Mouse (Mus musculus) ES-E14 (cell line): ENCODE data around the gene Stpg2. TPM values are rescaled to one million over a fixed set of nuclear protein-coding genes. Genes with fewer than 3 reads are reported as not detected.

ENCODE experiments used
- DNase-seq: peaks from one replicate; pipeline ENCODE4 v3.0.0-alpha.2; 2013; ENCODE audit warnings: low read depth, low spot score
- H3K27ac ChIP-seq: 2 replicates; pipeline ENCODE4 v1.5.1; 2012; ENCODE audit warnings: low read depth, mild to moderate bottlenecking, low read length, moderate library complexity, mixed read lengths; ENCODE audit not compliant: poor library complexity, insufficient read depth, severe bottlenecking
- H3K36me3 ChIP-seq: 2 replicates; pipeline ENCODE4 v1.6.1; 2012; ENCODE audit warnings: mild to moderate bottlenecking, low read length, moderate library complexity, mixed read lengths; ENCODE audit not compliant: control insufficient read depth, poor library complexity, insufficient read depth, severe bottlenecking
- H3K4me1 ChIP-seq, 2 experiments: fragments of 150-350 bp in 1 of 2; sonication (generic) in 1 of 2; 2 replicates each; pipeline ENCODE4 v1.6.1; 2012; ENCODE audit warnings: low read length in 2 of 2, mild to moderate bottlenecking in 1 of 2, mixed read lengths in 1 of 2; ENCODE audit not compliant: control insufficient read depth in 2 of 2, insufficient read depth in 2 of 2, poor library complexity in 1 of 2
- H3K4me3 ChIP-seq, 2 experiments: fragments of 150-350 bp in 1 of 2; sonication (generic) in 1 of 2; 2 replicates each; pipeline ENCODE4 v1.5.1; 2012; ENCODE audit warnings: low read length in 2 of 2, low read depth in 1 of 2, mild to moderate bottlenecking in 1 of 2, mixed read lengths in 1 of 2; ENCODE audit not compliant: insufficient read depth in 1 of 2, poor library complexity in 1 of 2, severe bottlenecking in 1 of 2
- H3K9ac ChIP-seq: 2 replicates; pipeline ENCODE4 v1.6.1; 2012; ENCODE audit warnings: low read depth, mild to moderate bottlenecking, low read length, mixed read lengths; ENCODE audit not compliant: poor library complexity, insufficient read depth, severe bottlenecking
- H3K9me3 ChIP-seq: fragments of 150-350 bp; sonication (generic); 2 replicates; pipeline ENCODE4 v1.6.1; 2012; ENCODE audit warnings: low read depth, mild to moderate bottlenecking, low read length; ENCODE audit not compliant: control insufficient read depth, insufficient read depth
- CHD2 ChIP-seq: IDR thresholded peaks from 2 replicates; pipeline ENCODE4 v1.6.1; 2014; ENCODE audit warnings: mild to moderate bottlenecking, low read depth, low read length, inconsistent platforms
- HCFC1 ChIP-seq: IDR thresholded peaks from 2 replicates; pipeline ENCODE4 v1.6.1; 2012; ENCODE audit warnings: low read length, inconsistent platforms, borderline replicate concordance; ENCODE audit not compliant: insufficient read depth
- MAFK ChIP-seq: IDR thresholded peaks from 2 replicates; pipeline ENCODE4 v1.6.1; 2014; ENCODE audit warnings: mild to moderate bottlenecking, low read depth, low read length, inconsistent platforms; ENCODE audit not compliant: insufficient read depth
- ZC3H11A ChIP-seq: IDR thresholded peaks from 2 replicates; pipeline ENCODE4 v1.6.1; 2012; ENCODE audit warnings: low read depth, mild to moderate bottlenecking, inconsistent platforms, low read length, borderline replicate concordance
- ZNF384 ChIP-seq: IDR thresholded peaks from 2 replicates; pipeline ENCODE4 v1.6.1; 2012; ENCODE audit warnings: low read depth, low read length, inconsistent platforms
- in situ Hi-C, 2 experiments: fragments of 600-800 bp; cut with MboI; formaldehyde crosslinking; loops; one replicate each; pipeline ENCODE4 v1.15.1; 2025; ENCODE audit warnings: low sequenced_read_pairs in 2 of 2, inconsistent platforms in 1 of 2; ENCODE audit not compliant: unreplicated experiment in 2 of 2
- total RNA-seq: library from RNA; depleted of rRNA; stranded (reverse); fragments of 300-350 nt; gene quantifications from 2 replicates; pipeline ENCODE4 v1.2.3, GENCODE M21; 2012; rRNA removed

The Stpg2 gene
- 0.16 TPM in 1 of 2 replicates, not detected in the other for total RNA-seq

DNA sequence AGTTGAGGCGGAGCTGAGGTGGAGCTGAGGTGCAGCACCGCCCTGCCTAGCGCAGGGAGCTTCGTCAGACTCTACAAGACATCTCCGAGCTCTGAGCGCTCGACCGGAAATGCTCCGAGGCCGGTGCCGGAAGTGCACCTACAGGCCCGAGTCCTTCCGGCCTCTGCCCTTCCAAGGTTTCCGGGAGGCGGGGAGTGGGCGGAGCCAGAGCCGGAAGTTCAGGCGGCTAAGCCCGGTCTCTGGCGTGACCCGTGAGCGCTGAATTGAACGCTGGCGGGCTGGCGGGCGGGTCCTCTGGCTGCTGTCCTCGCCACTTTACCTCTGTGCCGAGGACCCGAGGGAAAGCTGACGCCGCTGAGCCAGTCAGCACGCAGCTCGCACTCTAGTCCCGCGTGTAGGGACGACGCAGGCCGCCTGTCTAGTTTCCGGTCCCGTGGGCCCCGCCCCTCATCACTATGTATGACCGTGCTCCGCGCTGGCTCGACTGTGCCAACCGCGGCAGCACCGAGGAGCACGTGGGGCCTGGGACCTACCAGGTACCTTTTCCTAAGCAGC lies at the start of gene Stpg2:
Stpg2 (plus strand) TSS at position 251 of the 555 bp plus-strand sequence.
- H3K9ac ChIP-seq: peak within 1 kb of the TSS; percentile 66
- no peaks in the 10 kb centered on the region for H3K4me1 ChIP-seq
- no peaks in the 10 kb centered on the region for H3K36me3 ChIP-seq
- no peaks in the 10 kb centered on the region for H3K9me3 ChIP-seq
- DNase-seq: peak; percentile 63
- in situ Hi-C loops: no loop called here
- H3K4me3 ChIP-seq: peak within 1 kb of the TSS; percentile 71 to 77
- TF ChIP-seq ZNF384 (no peak), HCFC1 (peak; percentile 64; the same call in 1 of the 2 replicates)
- H3K27ac ChIP-seq: peak within 1 kb of the TSS; percentile 88; the same call in 1 of the 2 replicates

DNA sequence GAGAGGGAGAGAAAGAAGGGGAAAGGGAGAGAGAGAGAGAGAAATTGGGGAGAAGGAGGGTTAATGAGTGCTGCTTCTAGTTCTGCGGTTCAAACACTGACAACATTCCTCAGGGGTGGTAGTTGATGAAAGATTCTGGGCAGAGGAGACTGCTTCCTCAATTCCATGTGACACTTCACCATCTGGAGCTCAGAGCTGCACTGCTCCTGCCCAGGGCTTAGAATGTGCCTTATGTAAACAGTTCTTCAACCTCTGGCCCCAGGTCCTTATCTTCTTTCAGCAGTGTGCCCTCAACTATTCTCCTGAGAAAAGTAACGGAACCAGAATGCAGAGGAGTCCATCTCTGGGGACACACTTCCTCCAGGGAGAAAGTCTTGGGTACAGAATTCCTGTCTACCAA lies 43.3 kb upstream of the Stpg2 start:
- in situ Hi-C loops: no loop called here
- no peaks in the 10 kb centered on the region for H3K9me3 ChIP-seq
- DNase-seq: no peak
- no peak overlapping the region for H3K4me3 ChIP-seq
- H3K36me3 ChIP-seq: no peaks in the 10 kb centered on the region
- no peak overlapping the region for H3K9ac ChIP-seq
- TF ChIP-seq MAFK (no peak), HCFC1 (no peak), ZC3H11A (no peak)
- no peaks in the 10 kb centered on the region for H3K4me1 ChIP-seq
- no peak overlapping the region for H3K27ac ChIP-seq

DNA sequence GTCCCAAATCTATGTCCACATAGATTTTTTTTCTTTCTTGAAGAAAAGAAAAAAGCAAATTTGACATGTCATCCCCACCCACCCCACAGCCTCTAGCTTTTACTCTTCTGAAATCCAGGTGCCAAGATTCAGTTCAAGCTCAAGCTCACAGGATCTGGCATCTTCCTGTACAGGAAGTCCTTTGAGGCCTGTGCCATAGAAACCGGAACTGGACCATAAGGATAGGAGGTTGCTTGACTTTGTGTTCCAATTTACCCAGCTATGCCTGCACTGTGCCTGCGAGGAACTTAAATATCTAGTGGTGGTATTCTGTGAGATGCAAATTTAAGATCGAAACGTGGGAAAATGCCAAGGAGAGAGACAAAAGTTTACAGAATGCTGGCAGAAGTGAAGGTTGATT lies 42.8 kb upstream of the Stpg2 start:
- TF ChIP-seq MAFK: no peak
- no peak for TF ChIP-seq ZNF384
- no peak for TF ChIP-seq CHD2
- Histone ChIP-seq H3K4me1 (no peaks in the 10 kb centered on the region), H3K36me3 (no peaks in the 10 kb centered on the region), H3K9ac (no peak overlapping the region), H3K4me3 (no peak overlapping the region), H3K27ac (no peak overlapping the region), H3K9me3 (no peaks in the 10 kb centered on the region)
- in situ Hi-C loops: no loop called here
- DNase-seq: no peak

DNA sequence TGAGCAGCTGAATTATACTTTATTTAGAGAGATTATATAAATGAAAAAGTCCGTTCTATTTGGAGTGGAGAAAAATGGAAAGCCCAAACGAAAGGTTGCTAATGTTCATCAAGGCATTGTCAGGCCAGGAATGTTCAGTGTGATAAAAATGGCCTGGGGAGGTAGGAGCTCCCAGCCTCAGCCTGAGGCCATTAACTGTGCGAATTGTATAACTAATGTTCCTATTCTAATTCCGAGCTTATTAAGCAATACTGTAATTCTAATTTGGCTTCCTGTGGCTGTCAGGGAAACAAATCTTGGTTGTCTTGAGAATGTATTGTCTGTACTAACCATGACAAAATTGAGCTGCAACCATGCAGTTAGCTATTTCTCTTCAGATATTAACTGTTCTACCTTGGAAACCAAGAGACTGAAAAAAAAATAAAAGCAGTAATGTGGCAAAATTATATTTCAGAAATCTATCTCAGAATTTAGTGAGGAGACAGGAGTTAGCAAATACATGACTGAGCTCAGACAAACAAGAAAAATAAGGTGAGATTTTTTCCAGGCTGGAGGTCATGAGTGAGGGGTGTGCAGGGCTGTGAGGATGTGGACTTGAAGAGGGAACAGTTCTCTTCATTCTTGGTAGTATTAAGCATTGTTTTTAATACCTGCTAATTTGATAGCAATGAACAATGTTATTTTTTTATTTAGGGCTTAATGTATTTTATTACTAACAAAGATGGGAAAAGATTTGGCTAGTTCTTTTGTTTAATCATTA lies 36.8 kb upstream of the Stpg2 start:
- no peak overlapping the region for H3K27ac ChIP-seq
- no peak overlapping the region for H3K4me3 ChIP-seq
- H3K36me3 ChIP-seq: no peaks in the 10 kb centered on the region
- no peak overlapping the region for H3K9ac ChIP-seq
- H3K9me3 ChIP-seq: peaks cover 12% of the 10 kb centered on the region
- TF ChIP-seq CHD2: no peak
- TF ChIP-seq HCFC1: no peak
- no peak for TF ChIP-seq ZC3H11A
- no peak for TF ChIP-seq MAFK
- no peak for TF ChIP-seq ZNF384
- in situ Hi-C loops: no loop called here
- no peak for DNase-seq
- no peaks in the 10 kb centered on the region for H3K4me1 ChIP-seq

DNA sequence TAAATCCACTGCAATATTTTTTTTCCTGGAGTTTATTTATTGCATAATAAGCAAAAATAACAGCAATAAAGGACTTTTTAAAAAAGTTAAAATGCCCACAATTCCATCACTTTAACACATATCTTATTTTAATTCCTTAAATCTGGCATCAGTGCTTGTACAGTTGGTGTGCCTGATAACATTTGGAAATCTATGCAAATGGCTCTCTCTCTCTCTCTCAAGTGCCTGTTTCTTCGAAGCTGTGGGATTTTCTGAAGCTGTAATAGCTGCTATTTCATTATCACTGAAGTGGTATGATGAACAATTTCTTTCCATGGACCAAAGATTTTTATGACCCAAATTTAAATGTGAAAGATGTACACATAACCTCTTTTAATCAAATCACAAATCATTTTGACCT lies 35.8 kb upstream of the Stpg2 start:
- H3K4me1 ChIP-seq: no peaks in the 10 kb centered on the region
- no peak overlapping the region for H3K9ac ChIP-seq
- no peak for TF ChIP-seq HCFC1
- TF ChIP-seq ZNF384: no peak
- no peaks in the 10 kb centered on the region for H3K36me3 ChIP-seq
- peaks cover 17% of the 10 kb centered on the region for H3K9me3 ChIP-seq
- in situ Hi-C loops: no loop called here
- DNase-seq: no peak
- H3K27ac ChIP-seq: no peak overlapping the region
- H3K4me3 ChIP-seq: no peak overlapping the region
